Mouse (Mus musculus) heart, adult 2 months (tissue): Measurements from ENCODE around the gene Abhd5.

Experiments
- CTCF ChIP-seq: fragments of 200-600 bp; IDR thresholded peaks from 2 replicates; pipeline ENCODE4 v1.8.1; 2022; ENCODE audit warnings: antibody characterized with exemption, mild to moderate bottlenecking, moderate library complexity
- EP300 ChIP-seq: fragments of 200-500 bp; IDR thresholded peaks from 2 replicates; pipeline ENCODE4 v1.6.1; 2011; ENCODE audit warnings: low read depth, low read length, control low read depth; ENCODE audit not compliant: insufficient read depth
- POLR2A ChIP-seq: fragments of 200-500 bp; IDR thresholded peaks from 2 replicates; pipeline ENCODE4 v1.6.1; 2011; ENCODE audit warnings: mild to moderate bottlenecking, low read depth, low read length, control low read depth; ENCODE audit not compliant: insufficient read depth

DNA sequence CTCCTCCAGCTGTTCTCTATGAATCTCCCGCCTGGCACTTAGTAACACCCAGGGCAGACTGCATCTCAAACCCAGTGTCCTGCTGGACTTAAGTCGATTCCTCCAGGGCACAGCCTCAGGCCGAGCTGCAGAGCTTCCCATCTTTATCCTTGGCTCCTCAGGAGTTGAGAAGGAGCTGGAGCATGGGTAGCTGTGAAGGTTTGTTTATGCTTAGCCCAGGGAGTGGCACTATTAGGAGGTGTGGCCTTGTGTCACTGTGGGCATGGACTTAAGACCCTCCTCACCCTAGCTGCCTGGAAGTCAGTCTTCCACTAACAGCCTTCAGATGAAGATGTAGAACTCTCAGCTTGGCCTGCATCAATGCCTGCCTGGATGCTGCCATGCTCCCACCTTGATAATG lies 29.1 kb upstream of the Abhd5 start:
- TF ChIP-seq CTCF = no peak
- TF ChIP-seq POLR2A = no peak
- TF ChIP-seq EP300 = no peak
